Mouse (Mus musculus): Measurements from ENCODE around the gene Tbc1d10b.

- TF ChIP-seq CTCF (conservative IDR thresholded peaks at IDR 0.05; ENCODE audit: low read length) (no peak), POU5F1 (IDR thresholded peaks at IDR 0.05; ENCODE audit: borderline replicate concordance, low read length) (no peak)
Observed at GRCm38 (mm10) chr7:127214521-127214920, 6.3 kb upstream of the Tbc1d10b start.
